Mouse (Mus musculus) embryonic fibroblast, embryonic 13.5 days (primary cell): ENCODE data around the gene Odf3l2. TPM values are rescaled to one million over a fixed set of nuclear protein-coding genes. Genes with fewer than 3 reads are reported as not detected.
A peak's percentile ranks its signal among the peaks of the same experiment; 100 is the strongest.

Experiments
- H3K27ac ChIP-seq: 2 replicates; pipeline ENCODE4 v1.5.1; 2012; ENCODE audit warnings: low read length, control low read depth, inconsistent platforms; ENCODE audit not compliant: insufficient read depth
- H3K4me1 ChIP-seq: 2 replicates; pipeline ENCODE4 v1.6.1; 2011; ENCODE audit warnings: low read length; ENCODE audit not compliant: control insufficient read depth, insufficient read depth
- H3K4me3 ChIP-seq: 2 replicates; pipeline ENCODE4 v1.5.1; 2011; ENCODE audit warnings: mild to moderate bottlenecking, control low read depth, low read length; ENCODE audit not compliant: insufficient read depth
- CTCF ChIP-seq: IDR thresholded peaks from 2 replicates; pipeline ENCODE4 v1.5.1; 2011; ENCODE audit warnings: mild to moderate bottlenecking, control low read depth, low read length, moderate library complexity, borderline replicate concordance; ENCODE audit not compliant: insufficient read depth
- POLR2A ChIP-seq: IDR thresholded peaks from 2 replicates; pipeline ENCODE4 v1.6.1; 2011; ENCODE audit warnings: low read depth, mild to moderate bottlenecking, control low read depth, low read length, moderate library complexity
- polyA plus RNA-seq: library from polyadenylated mRNA; stranded (reverse); fragments of >200 nt; gene quantifications from 2 replicates; pipeline ENCODE4 v1.2.4, GENCODE M21; 2011; ENCODE audit warnings: low read depth; ENCODE audit not compliant: missing spikeins, insufficient read length

Gene Odf3l2
- polyA plus RNA-seq, 1 experiment: not detected

GRCm38 (mm10) chr10:79683726-79684640 lies 38.4 kb upstream of the Odf3l2 start:
- TF ChIP-seq CTCF (no peak), POLR2A (no peak)
- peak overlapping the region; percentile 51 for H3K27ac ChIP-seq
- peak overlapping the region; percentile 88 for H3K4me3 ChIP-seq
- peaks cover 9% of the 10 kb centered on the region for H3K4me1 ChIP-seq

GRCm38 (mm10) chr10:79682916-79683582 lies 37.5 kb upstream of the Odf3l2 start:
- H3K4me3 ChIP-seq: peak overlapping the region; percentile 88
- peak overlapping the region; percentile 64 for H3K27ac ChIP-seq
- TF ChIP-seq CTCF (peak; percentile 50; the same call in 1 of the 2 replicates), POLR2A (0 out of 2 replicates have a peak, but pooled peaks have one; percentile 28)
- peaks cover 9% of the 10 kb centered on the region for H3K4me1 ChIP-seq

GRCm38 (mm10) chr10:79682551-79682915 lies 37.0 kb upstream of the Odf3l2 start:
- Histone ChIP-seq H3K4me1 (peaks cover 9% of the 10 kb centered on the region), H3K27ac (peak overlapping the region; percentile 64), H3K4me3 (peak overlapping the region; percentile 88)
- TF ChIP-seq CTCF (no peak), POLR2A (no peak)

DNA sequence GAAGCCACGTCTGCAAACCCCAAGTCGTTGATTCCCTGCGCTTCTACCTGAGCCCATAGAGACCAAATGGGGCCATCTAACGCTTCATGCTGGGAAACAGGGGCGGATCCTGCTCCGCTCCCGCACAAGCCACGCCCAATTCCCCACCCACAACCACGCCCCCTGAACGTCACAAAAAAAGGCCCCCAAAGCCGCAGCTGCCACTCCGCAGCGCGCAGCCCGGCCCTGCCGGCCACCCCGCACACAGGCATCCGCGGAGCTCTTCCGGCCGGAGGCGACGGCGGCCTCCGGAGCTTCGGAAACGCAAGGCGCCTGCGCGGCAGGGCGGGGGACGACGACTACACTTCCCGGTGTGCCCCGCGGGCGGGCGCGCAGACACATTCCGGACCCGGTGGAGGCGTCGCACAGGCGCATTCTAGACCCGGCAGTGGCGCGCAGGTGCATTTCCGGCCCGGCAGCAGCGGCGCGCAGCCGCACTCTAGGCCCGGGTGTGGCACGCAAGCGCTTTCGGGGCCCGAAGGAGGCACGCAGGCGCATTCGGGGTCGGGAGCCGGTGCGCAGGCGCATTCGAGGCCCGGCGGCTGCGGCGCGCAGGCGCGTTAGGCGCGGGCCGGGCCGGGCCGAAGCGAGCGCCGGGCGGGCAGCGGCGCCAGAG lies 36.2 kb upstream of the Odf3l2 start, which contains the start of gene Cdc34:
Gene Cdc34, plus strand, starts transcription at position 605 of the 655 bp plus-strand sequence.
- Histone ChIP-seq H3K4me1 (peaks cover 9% of the 10 kb centered on the region), H3K27ac (peak within 1 kb of the TSS; percentile 64), H3K4me3 (peak within 1 kb of the TSS; percentile 88)
- TF ChIP-seq CTCF (no peak), POLR2A (no peak; the same call in none of the 2 replicates)

- peaks cover 9% of the 10 kb centered on the region for H3K4me1 ChIP-seq
- peak overlapping the region; percentile 35 for H3K4me3 ChIP-seq
- H3K27ac ChIP-seq: peak overlapping the region; percentile 51
- TF ChIP-seq CTCF: no peak
- 0 out of 2 replicates have a peak, but pooled peaks have one; percentile 21 for TF ChIP-seq POLR2A
Observed at GRCm38 (mm10) chr10:79680606-79681495, 35.3 kb upstream of the Odf3l2 start.

DNA sequence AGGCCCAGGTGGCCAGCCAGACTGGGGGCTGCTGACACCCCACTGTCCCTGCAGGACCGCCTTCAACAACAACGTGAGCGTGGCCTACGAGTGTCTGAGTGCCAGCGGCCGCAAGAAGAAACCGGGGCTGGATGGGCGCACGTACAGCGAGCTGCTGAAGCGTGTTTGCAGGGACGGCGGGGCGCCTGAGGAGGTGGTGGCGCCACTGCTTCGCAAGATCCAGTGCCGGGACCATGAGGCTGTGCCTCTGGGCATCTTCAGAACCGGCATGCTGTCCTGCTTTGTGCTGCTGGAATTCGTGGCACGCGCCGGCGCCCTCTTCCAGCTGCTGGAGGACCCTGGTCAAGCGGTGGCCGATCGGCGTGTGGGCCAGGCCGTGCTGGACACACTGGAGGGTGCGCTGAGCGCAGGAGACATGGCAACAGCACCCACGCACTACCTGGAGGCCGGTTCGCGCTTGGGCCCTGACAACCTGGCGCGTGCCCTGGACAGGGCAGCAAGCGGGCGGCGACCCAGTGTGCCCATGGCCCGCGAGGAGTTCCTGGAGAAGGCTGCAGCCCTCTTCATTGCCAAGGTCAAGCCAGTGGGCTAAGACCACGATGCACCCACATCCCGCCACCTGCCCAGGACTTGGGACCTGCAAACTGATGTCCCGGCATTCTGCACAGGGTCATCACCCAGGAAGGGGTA lies 30.0 kb upstream of the Odf3l2 start:
- Histone ChIP-seq H3K4me1 (no peaks in the 10 kb centered on the region), H3K27ac (no peak overlapping the region), H3K4me3 (no peak overlapping the region)
- TF ChIP-seq CTCF (no peak), POLR2A (no peak)

DNA sequence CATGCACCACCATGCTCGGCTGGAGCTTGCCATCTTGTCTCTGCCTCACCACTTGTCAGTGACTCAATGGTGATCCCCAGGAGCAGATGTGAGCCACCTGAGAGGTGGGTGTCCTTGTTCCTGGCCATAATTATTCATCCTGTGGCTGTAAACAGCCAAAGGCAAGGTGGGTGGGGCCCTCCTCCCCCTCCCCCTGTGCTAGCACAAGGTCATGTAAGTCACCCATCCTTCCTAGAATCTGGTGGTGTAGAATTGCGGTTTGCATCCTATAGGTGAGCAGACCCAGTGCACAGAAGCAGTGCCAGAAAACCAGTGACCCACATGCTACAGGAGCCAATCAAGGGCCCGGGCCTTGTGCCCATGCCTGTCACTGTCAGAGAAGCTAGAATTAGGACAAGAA lies 27.5 kb upstream of the Odf3l2 start:
- Histone ChIP-seq H3K27ac (no peak overlapping the region), H3K4me1 (no peaks in the 10 kb centered on the region), H3K4me3 (no peak overlapping the region)
- no peak for TF ChIP-seq POLR2A
- no peak for TF ChIP-seq CTCF

DNA sequence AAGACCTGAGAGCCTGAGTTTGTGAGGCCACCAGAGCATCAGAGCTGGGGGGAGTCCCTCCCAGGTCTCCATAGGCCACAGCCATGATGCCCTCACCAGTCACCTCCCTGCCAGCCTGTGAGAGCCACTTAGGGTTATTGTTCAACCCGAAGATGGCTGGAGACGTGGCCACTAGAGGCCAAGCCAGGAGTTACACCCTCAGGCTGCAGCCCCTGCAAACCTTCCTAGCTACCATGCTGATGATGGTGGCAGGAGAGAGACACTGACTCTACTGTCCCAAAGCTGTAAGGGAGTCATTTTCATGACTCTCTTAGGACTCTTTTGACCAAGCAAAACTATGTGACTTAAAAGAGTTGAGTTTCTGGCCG lies 26.5 kb upstream of the Odf3l2 start:
- Histone ChIP-seq H3K4me3 (no peak overlapping the region), H3K4me1 (no peaks in the 10 kb centered on the region), H3K27ac (no peak overlapping the region)
- TF ChIP-seq POLR2A: no peak
- no peak for TF ChIP-seq CTCF
